Mouse (Mus musculus) forebrain, embryonic 13.5 days (tissue): ENCODE measurements around the gene Eln. TPM values are rescaled to one million over a fixed set of nuclear protein-coding genes. Genes with fewer than 3 reads are reported as not detected.

Experiments used
- ATAC-seq: fragments of 200-750 bp; cut with Nextera tagmentation; 2 replicates; pipeline ENCODE4 v1.8.0; 2017
- H3K27ac ChIP-seq: fragments of 300-500 bp; sonication (generic); 2 replicates; pipeline ENCODE4 v1.5.1; 2015; ENCODE audit warnings: inconsistent platforms, mild to moderate bottlenecking, moderate library complexity
- H3K27me3 ChIP-seq: fragments of 300-500 bp; sonication (generic); 2 replicates; pipeline ENCODE4 v1.6.1; 2015; ENCODE audit warnings: mild to moderate bottlenecking, inconsistent platforms
- H3K36me3 ChIP-seq: fragments of 300-500 bp; sonication (generic); 2 replicates; pipeline ENCODE4 v1.6.1; 2015; ENCODE audit warnings: mild to moderate bottlenecking, inconsistent platforms; ENCODE audit not compliant: poor library complexity, severe bottlenecking
- H3K4me1 ChIP-seq: fragments of 300-500 bp; sonication (generic); 2 replicates; pipeline ENCODE4 v1.6.1; 2015; ENCODE audit warnings: inconsistent platforms
- H3K4me2 ChIP-seq: fragments of 300-500 bp; sonication (generic); 2 replicates; pipeline ENCODE4 v1.6.1; 2015; ENCODE audit warnings: inconsistent platforms, mild to moderate bottlenecking, moderate library complexity
- H3K4me3 ChIP-seq: fragments of 300-500 bp; sonication (generic); 2 replicates; pipeline ENCODE4 v1.5.1; 2015; ENCODE audit warnings: mild to moderate bottlenecking, inconsistent platforms
- H3K9ac ChIP-seq: fragments of 300-500 bp; sonication (generic); 2 replicates; pipeline ENCODE4 v1.6.1; 2015; ENCODE audit warnings: mild to moderate bottlenecking, inconsistent platforms
- H3K9me3 ChIP-seq: fragments of 300-500 bp; sonication (generic); replicated peaks from 2 replicates; pipeline ENCODE4 v1.6.1; 2016; ENCODE audit warnings: inconsistent platforms
- WGBS: fragments of 180-500 bp; shearing (Covaris S2); methylation state at CpG from one replicate; pipeline ENCODE4 v1.1.7; 2015; 5-methylcytosine and 5-hydroxymethylcytosine counted together
- polyA plus RNA-seq: library from polyadenylated mRNA; unstranded; fragments of >200 nt; fragmentation: Nextera tagmentation; extraction: Ambion mirVana; gene quantifications from 2 replicates; pipeline ENCODE4 v1.2.1, GENCODE M21; 2015

Gene Eln
- polyA plus RNA-seq, 1 experiment from 2014 or later = 3.4 TPM

DNA sequence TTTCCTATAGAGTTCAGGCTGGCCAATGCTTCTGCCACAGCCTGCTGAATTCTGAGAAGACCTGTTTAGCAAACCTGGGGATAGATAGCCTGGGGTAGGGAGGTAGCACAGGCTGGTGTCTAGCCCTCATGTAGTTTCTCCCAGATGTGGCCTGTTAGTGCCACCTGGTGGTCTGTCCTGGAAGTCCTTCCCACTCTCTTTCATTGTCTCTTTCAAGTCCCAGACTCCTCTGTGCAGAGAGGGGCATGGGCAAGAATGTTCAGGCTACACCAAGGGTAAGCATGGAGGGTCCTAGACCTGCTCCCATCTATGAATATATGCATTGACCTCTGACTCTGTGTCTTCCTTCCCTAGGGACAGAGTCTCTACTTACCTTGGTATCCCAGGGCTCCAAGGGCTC is 43.0 kb downstream of the Eln start:
- Histone ChIP-seq H3K36me3 (no peaks in the 10 kb centered on the region), H3K4me3 (no peak overlapping the region), H3K9me3 (no peaks in the 10 kb centered on the region), H3K27ac (no peak overlapping the region), H3K9ac (no peak overlapping the region), H3K4me2 (no peak overlapping the region), H3K4me1 (no peaks in the 10 kb centered on the region), H3K27me3 (0 out of 2 replicates have a peak, but pooled peaks cover 3% of the 10 kb centered on the region)
- ATAC-seq = peak; percentile 77

GRCm38 (mm10) chr5:134695539-134695938 is 51.6 kb downstream of the Eln start:
- Histone ChIP-seq H3K9ac (no peak overlapping the region), H3K4me2 (no peak overlapping the region), H3K9me3 (no peaks in the 10 kb centered on the region), H3K4me1 (no peaks in the 10 kb centered on the region), H3K36me3 (no peaks in the 10 kb centered on the region), H3K27me3 (no peaks in the 10 kb centered on the region), H3K4me3 (no peak overlapping the region), H3K27ac (no peak overlapping the region)
- 78% methylated on average over 2 of the region's 2 CpGs for WGBS
- no peak for ATAC-seq

GRCm38 (mm10) chr5:134695082-134695481 is 52.0 kb downstream of the Eln start:
- WGBS = 6% methylated on average over 2 of the region's 2 CpGs
- Histone ChIP-seq H3K9me3 (no peaks in the 10 kb centered on the region), H3K4me1 (no peaks in the 10 kb centered on the region), H3K9ac (no peak overlapping the region), H3K27me3 (no peaks in the 10 kb centered on the region), H3K27ac (no peak overlapping the region), H3K4me3 (no peak overlapping the region), H3K36me3 (no peaks in the 10 kb centered on the region), H3K4me2 (no peak overlapping the region)
- ATAC-seq = no peak

GRCm38 (mm10) chr5:134692704-134693103 is 54.4 kb downstream of the Eln start:
- WGBS = 89% methylated on average over 1 of the region's 1 CpGs
- H3K27ac ChIP-seq = no peak overlapping the region
- peaks cover 9% of the 10 kb centered on the region for H3K4me1 ChIP-seq
- no peak overlapping the region for H3K4me3 ChIP-seq
- no peaks in the 10 kb centered on the region for H3K9me3 ChIP-seq
- no peaks in the 10 kb centered on the region for H3K36me3 ChIP-seq
- no peak overlapping the region for H3K4me2 ChIP-seq
- H3K9ac ChIP-seq = no peak overlapping the region
- ATAC-seq = no peak
- H3K27me3 ChIP-seq = no peaks in the 10 kb centered on the region

DNA sequence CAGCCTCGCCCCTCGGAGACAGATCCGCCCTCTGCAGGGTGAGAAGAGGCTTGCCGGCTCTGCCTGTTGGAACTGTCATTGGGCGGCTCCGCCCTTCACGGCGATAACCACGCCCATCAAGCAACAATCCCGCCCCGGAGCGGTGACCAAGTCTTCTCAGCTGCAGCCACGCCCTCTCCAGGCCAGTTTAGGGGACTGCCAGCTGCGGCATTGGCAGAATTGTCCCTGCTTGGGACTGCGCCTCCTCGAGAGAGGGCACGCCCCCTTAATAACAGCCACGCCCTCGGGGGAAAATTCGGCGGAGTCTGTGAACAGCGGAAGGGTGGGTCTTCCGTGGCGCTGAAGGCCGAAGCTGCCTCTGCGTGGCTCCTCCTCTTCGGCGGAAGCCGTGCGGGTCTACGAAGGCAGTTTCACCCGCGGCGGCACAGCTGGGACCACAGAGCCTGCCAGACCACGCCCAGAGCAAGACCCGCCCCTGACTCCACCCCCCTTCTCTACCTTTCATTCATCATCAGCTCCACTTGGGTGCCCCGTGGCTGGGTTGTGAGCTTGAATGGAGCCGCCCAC is 58.3 kb downstream of the Eln start:
- H3K4me2 ChIP-seq = peak overlapping the region; percentile 72
- H3K9me3 ChIP-seq = no peaks in the 10 kb centered on the region
- H3K4me3 ChIP-seq = peak overlapping the region; percentile 78
- WGBS = under 1% methylated on average over 38 of the region's 38 CpGs
- peaks cover 22% of the 10 kb centered on the region for H3K4me1 ChIP-seq
- H3K36me3 ChIP-seq = peaks cover 26% of the 10 kb centered on the region
- H3K27ac ChIP-seq = peak overlapping the region; percentile 83
- H3K9ac ChIP-seq = peak overlapping the region; percentile 52
- no peaks in the 10 kb centered on the region for H3K27me3 ChIP-seq
- peak; percentile 96 for ATAC-seq

GRCm38 (mm10) chr5:134688086-134688717 is 58.9 kb downstream of the Eln start, which contains the start of gene Limk1:
Limk1 (minus strand) TSS chr5:134688598.
- no peaks in the 10 kb centered on the region for H3K27me3 ChIP-seq
- peaks cover 31% of the 10 kb centered on the region for H3K36me3 ChIP-seq
- H3K4me3 ChIP-seq = peak within 1 kb of the TSS; percentile 78
- H3K4me2 ChIP-seq = peak within 1 kb of the TSS; percentile 72
- H3K9me3 ChIP-seq = no peaks in the 10 kb centered on the region
- WGBS = under 1% methylated on average over 61 of the region's 69 CpGs
- peak; percentile 17 for ATAC-seq
- H3K27ac ChIP-seq = peak within 1 kb of the TSS; percentile 83
- H3K4me1 ChIP-seq = peaks cover 22% of the 10 kb centered on the region
- H3K9ac ChIP-seq = peak within 1 kb of the TSS; percentile 92

DNA sequence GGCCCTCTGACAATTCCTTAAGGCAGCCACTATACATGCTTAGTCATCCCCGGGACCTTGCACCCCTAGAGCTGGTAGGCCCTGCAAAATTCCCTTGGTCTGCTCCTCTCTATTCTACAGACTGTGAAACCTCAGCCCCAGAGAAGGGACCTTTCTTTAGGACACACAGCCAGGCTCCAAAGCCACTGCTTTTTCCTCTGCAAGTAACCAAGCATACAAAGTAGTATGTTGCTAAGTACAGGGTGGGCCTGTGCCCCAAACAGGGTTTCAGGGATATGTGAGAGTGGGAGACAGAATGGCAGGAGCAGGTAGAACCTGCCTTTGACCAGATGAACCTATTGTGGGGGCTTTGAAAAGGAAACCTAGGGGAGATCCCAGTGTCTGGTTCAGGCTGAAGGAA is 59.9 kb downstream of the Eln start:
- H3K27ac ChIP-seq = no peak overlapping the region
- peaks cover 22% of the 10 kb centered on the region for H3K4me1 ChIP-seq
- peak overlapping the region; percentile 78 for H3K4me3 ChIP-seq
- no peak for ATAC-seq
- H3K36me3 ChIP-seq = peaks cover 39% of the 10 kb centered on the region
- H3K9ac ChIP-seq = peak overlapping the region; percentile 92
- H3K4me2 ChIP-seq = peak overlapping the region; percentile 72
- no peaks in the 10 kb centered on the region for H3K27me3 ChIP-seq
- H3K9me3 ChIP-seq = no peaks in the 10 kb centered on the region
- 67% methylated on average over 1 of the region's 1 CpGs for WGBS

- ATAC-seq = no peak
- Histone ChIP-seq H3K27ac (no peak overlapping the region), H3K9me3 (no peaks in the 10 kb centered on the region), H3K4me1 (peaks cover 22% of the 10 kb centered on the region), H3K9ac (no peak overlapping the region), H3K36me3 (peaks cover 39% of the 10 kb centered on the region), H3K27me3 (no peaks in the 10 kb centered on the region), H3K4me3 (no peak overlapping the region), H3K4me2 (no peak overlapping the region)
- WGBS = 84% methylated on average over 6 of the region's 6 CpGs
Measured at GRCm38 (mm10) chr5:134686541-134686940, 60.6 kb downstream of the Eln start.

DNA sequence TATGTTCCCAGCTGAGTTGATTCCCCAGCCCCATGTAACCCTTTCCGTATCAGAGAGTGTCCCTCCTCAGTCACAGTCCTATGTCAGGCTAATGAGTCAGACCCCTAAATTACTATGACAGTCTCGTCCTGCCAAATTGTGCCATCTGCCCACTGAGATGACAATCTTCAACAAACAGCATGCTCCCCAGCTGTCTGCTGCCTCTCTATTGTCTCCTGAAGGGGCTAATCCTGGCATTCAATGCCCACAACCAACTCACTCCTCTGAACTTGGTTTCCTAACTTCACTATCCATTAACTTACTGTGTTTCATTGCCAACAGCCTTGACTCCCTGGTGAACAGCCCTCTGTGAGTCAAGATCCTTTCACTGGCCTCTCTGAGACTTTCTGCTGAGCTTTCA is 62.7 kb downstream of the Eln start:
- Histone ChIP-seq H3K27me3 (no peaks in the 10 kb centered on the region), H3K4me3 (no peak overlapping the region), H3K9me3 (no peaks in the 10 kb centered on the region), H3K9ac (no peak overlapping the region), H3K4me1 (peaks cover 17% of the 10 kb centered on the region), H3K4me2 (no peak overlapping the region), H3K27ac (no peak overlapping the region), H3K36me3 (peaks cover 58% of the 10 kb centered on the region)
- ATAC-seq = no peak
- WGBS = 63% methylated on average over 2 of the region's 2 CpGs

DNA sequence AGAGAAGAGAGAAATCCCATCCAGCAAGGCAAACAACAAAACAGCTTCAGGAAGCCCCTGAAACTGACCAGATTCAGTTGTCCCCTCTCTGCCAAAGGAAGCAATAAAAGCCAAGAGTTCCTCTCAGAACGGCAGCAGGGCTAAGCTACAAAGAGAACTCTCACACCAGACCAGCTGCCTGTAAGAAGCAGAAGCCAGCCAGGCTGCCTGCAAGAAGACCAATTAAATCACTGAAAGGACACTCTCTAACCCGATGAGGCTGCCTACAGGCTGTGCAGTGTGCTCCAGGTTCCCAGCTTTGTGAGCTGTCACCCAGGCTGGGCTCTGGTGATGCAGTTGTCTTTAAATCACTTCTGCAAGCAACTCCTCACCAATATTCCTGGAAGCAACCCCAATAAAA is 63.3 kb downstream of the Eln start:
- no peak for ATAC-seq
- H3K27ac ChIP-seq = 0 out of 2 replicates have a peak overlapping the region, but pooled peaks have one; percentile 6
- H3K27me3 ChIP-seq = no peaks in the 10 kb centered on the region
- WGBS = 71% methylated on average over 2 of the region's 2 CpGs
- H3K4me3 ChIP-seq = no peak overlapping the region
- no peaks in the 10 kb centered on the region for H3K9me3 ChIP-seq
- peaks cover 15% of the 10 kb centered on the region for H3K4me1 ChIP-seq
- H3K9ac ChIP-seq = no peak overlapping the region
- no peak overlapping the region for H3K4me2 ChIP-seq
- H3K36me3 ChIP-seq = peaks cover 62% of the 10 kb centered on the region

GRCm38 (mm10) chr5:134680238-134680637 is 66.9 kb downstream of the Eln start:
- no peaks in the 10 kb centered on the region for H3K27me3 ChIP-seq
- no peak overlapping the region for H3K4me3 ChIP-seq
- H3K36me3 ChIP-seq = peaks cover 52% of the 10 kb centered on the region
- H3K4me1 ChIP-seq = peaks cover 22% of the 10 kb centered on the region
- no peak overlapping the region for H3K27ac ChIP-seq
- peak overlapping the region; percentile 43; the same call in 1 of the 2 replicates for H3K9ac ChIP-seq
- 85% methylated on average over 12 of the region's 12 CpGs for WGBS
- H3K4me2 ChIP-seq = no peak overlapping the region
- H3K9me3 ChIP-seq = no peaks in the 10 kb centered on the region
- ATAC-seq = no peak

DNA sequence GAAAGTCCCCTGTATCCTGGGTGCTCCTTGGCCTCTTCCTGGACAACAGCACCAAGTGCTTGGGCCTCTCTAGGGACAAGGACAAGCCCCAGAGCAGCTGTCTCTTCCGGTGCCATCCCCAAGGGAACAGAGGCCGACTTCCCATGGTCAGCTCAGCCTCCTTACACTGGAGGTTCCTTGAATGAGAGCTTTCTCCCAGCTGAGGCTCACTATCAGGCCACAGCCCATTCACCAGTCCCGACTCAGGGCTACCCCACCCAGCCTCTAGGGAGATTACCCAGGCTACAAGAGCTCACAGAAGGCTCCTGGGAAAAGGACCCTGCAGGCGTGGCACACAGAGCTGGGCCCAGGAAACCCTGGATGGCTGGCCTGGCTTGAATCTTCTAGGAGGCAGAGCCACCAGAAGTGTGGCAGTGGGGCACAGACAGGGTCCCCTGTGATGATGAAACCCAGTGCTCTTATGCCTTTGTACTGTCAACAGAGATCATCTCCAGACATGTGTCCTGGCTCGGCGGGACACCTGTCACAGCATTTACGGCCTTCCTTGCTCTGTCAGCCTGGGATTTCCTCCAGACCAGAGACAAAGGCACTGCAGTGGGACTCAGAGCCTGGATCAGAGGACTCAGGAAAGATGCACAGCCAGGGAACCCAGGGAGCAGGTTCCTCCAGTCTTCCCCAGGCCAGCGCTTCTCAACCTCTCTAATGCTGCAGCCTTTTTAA is 68.1 kb downstream of the Eln start:
- WGBS = 65% methylated on average over 8 of the region's 8 CpGs
- no peak overlapping the region for H3K4me3 ChIP-seq
- ATAC-seq = no peak
- peaks cover 27% of the 10 kb centered on the region for H3K4me1 ChIP-seq
- H3K27me3 ChIP-seq = no peaks in the 10 kb centered on the region
- H3K9ac ChIP-seq = no peak overlapping the region
- H3K27ac ChIP-seq = no peak overlapping the region
- H3K4me2 ChIP-seq = no peak overlapping the region
- peaks cover 40% of the 10 kb centered on the region for H3K36me3 ChIP-seq
- H3K9me3 ChIP-seq = no peaks in the 10 kb centered on the region
